Mouse (Mus musculus): ENCODE measurements at regions not wholly inside any gene's neighbourhood (a gene's known extent, or its start where the extent isn't known, plus 50 kb on each side); places are given as distances from the start of the nearest gene placed in this dataset.

GRCm38 (mm10) chr8:126854121-126855055 lies 91.3 kb downstream of the Tomm20 start:
- DNase-seq = no peak

DNA sequence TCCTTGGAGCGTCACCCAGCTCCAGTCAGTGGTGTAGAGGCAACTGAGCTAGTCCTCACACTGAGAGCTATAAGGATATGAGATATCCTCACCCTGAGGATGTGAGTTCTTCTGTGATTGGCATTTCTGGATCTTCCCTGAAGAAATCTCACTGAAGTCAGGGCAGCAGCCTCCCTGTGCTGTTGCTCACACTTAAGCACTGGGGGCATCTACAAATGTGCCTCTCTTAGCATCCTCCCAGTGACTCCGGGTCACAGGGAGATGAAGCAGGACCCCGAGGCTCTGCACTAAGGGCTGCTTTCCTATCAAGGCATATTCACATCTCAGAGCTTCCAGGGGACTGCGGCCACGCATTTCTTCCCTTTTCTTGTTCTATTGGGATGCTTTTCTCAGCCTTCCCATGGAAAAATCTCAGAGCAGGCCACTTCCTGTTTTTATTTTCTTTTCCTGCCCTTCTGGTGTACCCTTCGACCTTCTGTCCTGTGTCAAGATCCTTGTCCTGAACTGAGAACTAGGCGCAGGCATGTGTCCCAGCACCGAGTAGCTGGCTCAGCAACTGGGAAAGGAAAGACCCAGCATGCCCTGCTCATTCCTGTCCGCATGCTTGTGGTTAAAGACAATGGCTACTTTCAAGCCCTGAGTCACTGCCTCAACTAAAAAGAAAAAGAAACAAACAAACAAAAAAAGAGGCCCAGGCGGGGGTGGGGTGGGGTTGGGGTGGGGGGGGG lies 92.8 kb downstream of the Tomm20 start:
- DNase-seq = peak; percentile 99

- DNase-seq = peak; percentile 94
These were observed 93.5 kb downstream of the Tomm20 start for GRCm38 (mm10) chr8:126852184-126852583.

GRCm38 (mm10) chr8:126851780-126852179 lies 93.9 kb downstream of the Tomm20 start:
- DNase-seq = no peak

DNA sequence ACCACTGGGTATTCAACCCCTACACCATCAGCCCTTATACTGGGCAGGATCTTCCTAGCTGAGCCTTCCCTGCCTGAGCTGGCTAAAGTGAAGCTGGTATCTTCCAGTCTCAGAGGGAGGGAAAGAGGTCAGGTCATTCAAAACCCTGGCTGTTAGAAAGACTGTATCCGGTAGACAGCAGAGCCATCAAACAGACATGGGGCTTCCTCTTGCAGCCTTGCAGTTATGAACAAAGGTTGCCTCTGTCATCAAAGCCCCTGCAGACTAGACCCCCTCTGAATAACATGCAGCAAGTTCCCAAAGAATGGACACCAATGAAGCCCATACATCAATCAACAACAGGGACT lies 95.5 kb downstream of the Tomm20 start:
- DNase-seq = no peak

DNA sequence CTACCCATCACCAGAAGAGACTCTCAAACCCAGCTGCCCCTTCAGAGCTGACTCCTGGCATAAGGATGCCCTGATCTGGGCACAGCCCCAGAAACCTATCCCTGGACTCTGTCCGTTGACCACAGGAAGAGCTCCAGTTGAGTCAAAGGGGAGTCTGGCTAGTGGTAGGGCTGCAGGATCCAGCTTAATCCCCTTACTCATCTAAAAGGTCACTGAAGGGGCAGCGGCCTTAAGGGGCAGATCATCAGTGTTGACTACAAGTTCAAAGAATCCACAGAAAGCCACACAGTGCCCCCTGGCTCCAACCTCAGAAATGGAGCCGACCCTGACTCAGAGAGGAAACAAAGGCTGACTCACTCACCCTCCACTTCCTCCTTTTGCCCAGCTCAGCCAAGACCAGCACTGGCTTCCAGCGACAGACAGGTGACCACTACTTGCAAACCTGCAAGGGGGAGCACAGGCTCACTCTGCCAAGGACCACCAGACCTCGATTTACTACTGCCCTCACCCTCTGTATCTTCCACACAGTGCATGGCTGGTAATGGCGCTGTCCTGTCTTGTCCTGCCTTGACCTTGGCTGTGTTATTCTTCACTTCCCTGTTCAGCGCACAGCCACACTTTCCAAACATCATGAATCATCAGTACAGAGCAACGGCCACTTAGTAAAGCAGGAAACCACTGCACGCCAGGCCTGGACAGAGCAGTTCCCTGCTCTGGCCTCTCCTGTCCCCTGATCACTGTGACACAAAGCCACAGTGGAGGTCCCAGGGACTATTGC lies 96.0 kb downstream of the Tomm20 start:
- DNase-seq = peak; percentile 99

DNA sequence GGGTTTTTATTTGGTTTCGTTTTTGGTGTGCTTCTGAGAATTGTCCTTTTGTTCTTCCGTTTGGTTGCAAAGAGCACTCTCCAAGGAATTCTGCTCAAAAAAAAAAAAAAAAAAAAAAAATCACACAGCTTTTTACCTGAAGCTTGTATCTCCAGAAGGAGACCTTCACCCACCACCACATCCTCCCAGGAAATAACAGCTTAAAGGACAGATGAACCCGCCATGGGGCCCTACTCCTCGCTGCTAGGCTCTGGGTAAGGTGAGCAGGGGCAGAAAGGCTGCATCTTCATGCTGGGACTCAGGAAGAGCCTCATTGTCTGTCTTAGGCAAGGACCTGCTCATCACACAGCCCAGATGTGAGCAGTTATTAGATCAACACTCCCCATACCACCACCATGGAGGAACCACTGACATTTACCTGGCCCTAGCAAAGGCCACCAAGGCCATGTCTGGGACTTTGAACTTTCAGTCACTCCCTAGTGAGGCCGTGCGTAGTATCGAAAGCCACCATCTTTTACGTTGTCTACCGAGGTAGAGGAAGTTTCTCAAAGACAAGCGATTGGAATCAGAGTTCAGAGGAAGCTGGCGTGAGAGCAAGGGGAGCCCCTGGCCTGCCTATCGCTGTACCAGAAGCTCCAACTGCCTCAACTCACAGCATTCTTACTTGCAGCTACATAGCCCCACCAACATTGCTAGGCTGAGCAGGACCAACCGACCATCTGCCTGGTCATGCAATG lies 97.1 kb downstream of the Tomm20 start:
- peak; percentile 94 for DNase-seq

DNA sequence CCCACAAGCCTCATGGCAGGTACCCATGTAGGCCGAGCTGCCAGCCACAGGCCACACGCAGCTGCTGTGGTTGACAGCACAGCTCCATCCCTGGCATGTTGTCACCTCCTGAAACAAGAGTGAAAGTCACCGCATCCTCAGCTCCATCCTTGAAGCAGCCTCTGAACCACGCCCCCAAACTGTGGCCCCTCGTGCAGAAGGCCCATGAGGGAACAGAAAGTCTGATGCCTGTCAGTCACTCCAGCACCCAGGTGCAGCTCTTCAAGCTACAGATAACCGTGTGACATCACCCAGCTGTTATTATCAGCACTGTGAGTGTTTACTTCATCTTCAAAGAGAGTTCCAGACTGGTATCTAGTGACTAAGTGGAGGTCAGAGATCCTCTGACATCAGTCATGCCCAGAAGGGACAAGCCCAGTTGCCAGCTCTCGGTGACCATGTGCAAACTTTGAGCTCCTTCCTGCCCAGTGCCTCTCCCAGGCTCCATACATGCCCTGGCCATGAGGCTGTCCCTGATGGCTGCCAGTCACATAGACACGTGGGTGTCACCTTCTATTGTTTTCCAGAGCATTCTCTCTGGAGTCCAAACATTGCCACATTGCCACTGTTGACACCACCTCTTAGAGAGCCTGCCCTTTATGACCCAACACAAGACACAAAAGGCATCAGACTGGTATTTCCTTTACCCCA lies 97.8 kb downstream of the Tomm20 start:
- peak; percentile 96 for DNase-seq

GRCm38 (mm10) chr8:126846188-126846565 lies 99.5 kb downstream of the Tomm20 start:
- DNase-seq = peak; percentile 94

GRCm38 (mm10) chr8:126845530-126846187 lies 100.0 kb downstream of the Tomm20 start:
- peak; percentile 96 for DNase-seq

DNA sequence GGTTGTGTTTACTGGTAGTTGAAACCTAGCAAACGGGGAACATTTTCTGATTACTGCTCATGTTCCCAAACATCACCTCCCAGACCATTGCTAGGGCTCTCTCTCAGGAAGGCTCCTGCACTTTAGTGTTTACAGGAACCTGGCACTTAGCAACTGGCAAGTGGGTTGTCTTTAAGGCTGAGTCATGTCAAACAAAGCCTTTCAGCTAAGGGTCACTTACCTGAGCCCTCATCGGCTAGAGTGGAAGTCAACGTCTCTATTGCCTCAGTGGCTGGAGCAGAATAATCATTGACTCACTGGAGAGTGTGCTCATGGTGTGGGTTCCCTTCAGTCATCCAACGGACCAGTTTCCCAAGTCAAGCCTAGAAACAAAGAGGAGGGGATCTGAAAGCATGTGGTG lies 101.0 kb downstream of the Tomm20 start:
- DNase-seq = no peak

- no peak for DNase-seq
These were observed 104.5 kb downstream of the Tomm20 start for GRCm38 (mm10) chr8:126841187-126841586.

DNA sequence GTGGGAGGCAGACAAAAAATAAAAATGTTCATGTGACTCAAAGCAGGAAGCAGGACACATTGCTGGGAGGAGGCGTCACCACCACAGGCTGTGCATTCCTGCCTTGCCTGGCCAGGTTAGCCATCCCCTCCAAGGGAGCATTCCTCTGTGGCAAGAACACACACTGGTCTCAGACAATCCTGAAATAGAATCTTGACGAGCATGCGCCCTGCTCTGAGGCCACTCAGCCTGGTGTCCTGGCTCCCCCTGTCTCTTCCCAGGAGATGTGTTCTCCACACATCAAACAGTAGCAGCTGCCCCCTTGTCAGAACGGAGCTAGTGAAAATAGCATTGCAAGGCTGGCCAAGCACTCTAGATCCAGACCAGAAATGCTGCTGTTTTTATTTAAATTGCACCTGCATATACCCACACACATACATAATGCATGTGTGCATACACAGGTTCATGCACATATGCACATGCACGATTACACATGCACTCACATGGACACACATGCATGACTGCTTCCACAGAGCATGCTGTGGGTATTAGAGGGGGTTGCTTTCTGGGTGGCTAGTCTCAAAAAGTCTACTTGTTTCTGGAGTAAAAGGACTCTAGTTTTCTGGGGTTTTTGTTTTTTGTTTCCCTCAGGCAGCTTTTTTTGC lies 105.8 kb downstream of the Tomm20 start:
- peak; percentile 99 for DNase-seq

GRCm38 (mm10) chr8:126839039-126839711 lies 106.5 kb downstream of the Tomm20 start:
- peak; percentile 98 for DNase-seq

DNA sequence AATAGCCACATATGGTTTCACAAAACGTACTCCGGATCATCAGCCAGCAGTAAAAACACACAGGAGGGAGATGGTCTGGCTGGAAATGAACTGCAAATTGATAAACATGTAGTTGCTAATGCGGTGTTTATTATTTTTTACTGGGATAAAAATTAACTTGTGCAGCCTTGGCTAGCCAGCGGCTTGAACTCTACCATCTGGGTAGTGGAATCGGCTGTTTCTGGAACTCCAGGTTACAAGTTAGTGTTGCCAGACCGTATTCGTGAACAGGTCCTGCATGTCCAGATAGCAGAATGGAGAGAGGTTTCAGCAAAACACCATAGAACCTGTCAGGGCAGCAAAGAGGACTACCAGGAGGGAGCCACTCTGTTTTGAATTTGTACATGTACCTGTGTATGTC lies 107.4 kb downstream of the Tomm20 start:
- DNase-seq = no peak

DNA sequence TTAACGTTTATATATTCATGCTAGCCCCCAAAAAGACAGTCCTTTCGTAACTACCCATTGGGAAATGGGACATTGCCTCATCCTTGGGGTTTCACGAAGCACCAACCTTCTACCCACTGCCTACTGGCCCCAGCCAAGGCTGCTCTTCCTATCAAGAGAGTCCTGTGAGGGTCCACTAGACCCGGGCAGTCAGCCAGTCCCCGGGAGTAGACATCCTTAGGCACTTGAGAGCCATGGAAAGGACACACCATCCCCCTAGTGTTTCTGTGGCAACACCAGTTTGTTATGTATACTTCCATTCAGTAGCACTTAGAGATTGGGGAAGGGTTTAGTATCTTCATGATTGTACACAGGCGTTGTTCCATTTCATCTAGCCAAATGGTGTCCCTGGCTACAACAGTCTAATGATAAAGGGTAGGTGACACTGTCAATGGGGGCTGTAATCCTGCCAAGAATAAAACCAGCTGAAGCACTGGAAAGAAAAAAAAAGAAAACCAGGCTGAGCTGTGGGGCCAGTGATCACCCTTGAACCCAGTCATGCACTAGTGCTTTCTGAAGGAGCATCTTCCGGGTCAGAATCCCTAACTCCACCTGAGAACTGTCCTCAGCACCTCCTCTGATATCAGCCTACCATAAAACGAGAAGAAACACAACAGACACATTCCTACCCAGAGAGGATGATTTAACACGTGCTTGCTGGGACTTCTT lies 108.2 kb downstream of the Tomm20 start:
- DNase-seq = peak; percentile 98

DNA sequence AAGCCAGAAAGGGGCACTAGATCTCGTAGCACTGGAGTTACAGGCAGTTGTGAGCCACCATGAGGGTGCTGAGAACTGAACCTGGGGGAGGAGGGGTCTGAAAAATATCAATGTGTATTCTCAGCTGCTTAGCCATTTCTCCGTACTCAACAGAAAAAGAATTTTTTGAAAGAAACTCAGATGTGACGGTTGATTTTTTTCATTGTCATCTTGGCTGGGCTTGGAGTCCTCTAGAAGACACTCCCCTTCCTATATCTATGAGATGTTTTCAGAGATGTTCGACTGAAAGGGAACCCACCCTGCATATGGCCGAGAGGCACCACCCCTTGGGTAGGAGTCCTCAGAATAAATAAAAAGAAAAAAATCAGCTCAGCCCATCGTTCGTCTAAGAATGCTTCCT lies 110.1 kb downstream of the Tomm20 start:
- no peak for DNase-seq

- DNase-seq = peak; percentile 99
These were observed 111.9 kb downstream of the Tomm20 start for GRCm38 (mm10) chr8:126833471-126834453.

All from heart, adult 11 months (tissue).